Mouse (Mus musculus) hindbrain, postnatal 0 days (tissue): ENCODE measurements around the gene Afmid. TPM values are rescaled to one million over a fixed set of nuclear protein-coding genes. Genes with fewer than 3 reads are reported as not detected.
A peak's percentile ranks its signal among the peaks of the same experiment; 100 is the strongest.

ENCODE experiments used
- ATAC-seq: fragments of 200-750 bp; cut with Nextera tagmentation; 2 replicates; pipeline ENCODE4 v1.8.0; 2017; ENCODE audit warnings: mild to moderate bottlenecking, moderate TSS enrichment, moderate library complexity
- DNase-seq: peaks from one replicate; pipeline ENCODE4 v3.0.0-alpha.2; 2015; ENCODE audit warnings: low spot score
- H3K27ac ChIP-seq: fragments of 300-500 bp; sonication (generic); 2 replicates; pipeline ENCODE4 v1.5.1; 2014; ENCODE audit warnings: mild to moderate bottlenecking
- H3K27me3 ChIP-seq: fragments of 300-500 bp; sonication (generic); 2 replicates; pipeline ENCODE4 v1.6.1; 2014; ENCODE audit warnings: low read length, mixed read lengths; ENCODE audit not compliant: insufficient read depth
- H3K36me3 ChIP-seq: fragments of 300-500 bp; sonication (generic); 2 replicates; pipeline ENCODE4 v1.6.1; 2014; ENCODE audit warnings: low read length, mixed read lengths; ENCODE audit not compliant: insufficient read depth
- H3K4me1 ChIP-seq: fragments of 300-500 bp; sonication (generic); 2 replicates; pipeline ENCODE4 v1.6.1; 2014; ENCODE audit warnings: antibody characterized with exemption, low read length, mixed read lengths; ENCODE audit not compliant: insufficient read depth
- H3K4me2 ChIP-seq: fragments of 300-500 bp; sonication (generic); 2 replicates; pipeline ENCODE4 v1.6.1; 2014; ENCODE audit warnings: low read depth, mild to moderate bottlenecking, low read length, moderate library complexity, mixed read lengths
- H3K4me3 ChIP-seq: fragments of 300-500 bp; sonication (generic); 2 replicates; pipeline ENCODE4 v1.5.1; 2014; ENCODE audit warnings: low read length
- H3K9ac ChIP-seq: fragments of 300-500 bp; sonication (generic); replicated peaks from 2 replicates; pipeline ENCODE4 v1.6.1; 2014; ENCODE audit warnings: mild to moderate bottlenecking, low read length, moderate library complexity, mixed read lengths
- H3K9me3 ChIP-seq: fragments of 300-500 bp; sonication (generic); 2 replicates; pipeline ENCODE4 v1.6.1; 2016; ENCODE audit warnings: low read length, mixed read lengths
- CTCF ChIP-seq: IDR thresholded peaks from 2 replicates; pipeline ENCODE4 v1.5.1; 2016; ENCODE audit warnings: antibody characterized with exemption, control low read depth, low read depth
- WGBS: fragments of 180-500 bp; shearing (Covaris S2); extraction: QIAGEN DNeasy Blood & Tissue Kit; methylation state at CpG from one replicate; pipeline ENCODE4 v1.1.7; 2014; 5-methylcytosine and 5-hydroxymethylcytosine counted together
- polyA plus RNA-seq: library from polyadenylated mRNA; unstranded; fragments of >200 nt; fragmentation: Nextera tagmentation; extraction: Ambion mirVana; gene quantifications from 2 replicates; pipeline ENCODE4 v1.2.1, GENCODE M21; 2015
- total RNA-seq: library from RNA; depleted of rRNA; stranded (reverse); fragments of >200 nt; gene quantifications from 2 replicates; pipeline ENCODE4 v1.2.3, GENCODE M21; 2014

Gene Afmid
- total and polyA plus RNA-seq, 2 experiments from 2014 or later, result 4.8 to 7.9 TPM

DNA sequence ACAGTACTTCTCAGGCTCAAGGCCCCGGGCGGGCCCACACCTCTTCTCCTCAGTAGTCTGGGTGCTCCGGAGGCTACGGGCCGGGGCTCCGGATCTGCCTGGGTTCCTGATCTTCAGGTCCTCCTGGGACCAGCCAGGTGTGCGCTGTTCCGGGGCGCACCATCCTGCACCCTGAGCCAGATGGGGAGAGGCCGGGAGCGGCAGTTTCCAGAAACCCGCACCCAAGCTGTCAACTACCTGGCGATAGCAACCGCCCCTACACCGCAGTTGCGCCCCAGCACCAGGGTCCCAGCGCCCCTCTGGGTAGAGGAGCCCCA, 45.6 kb upstream of the Afmid start:
- H3K36me3 ChIP-seq, result no peaks in the 10 kb centered on the region
- peak overlapping the region; percentile 53 for H3K4me2 ChIP-seq
- H3K4me1 ChIP-seq, result peaks cover 18% of the 10 kb centered on the region
- no peak for ATAC-seq
- H3K9ac ChIP-seq, result peak overlapping the region; percentile 45; the same call in 1 of the 2 replicates
- no peak for DNase-seq
- H3K27me3 ChIP-seq, result peaks cover 4% of the 10 kb centered on the region; the same call in 1 of the 2 replicates
- peak overlapping the region; percentile 27 for H3K4me3 ChIP-seq
- 5% methylated on average over 17 of the region's 17 CpGs for WGBS
- peak overlapping the region; percentile 74 for H3K27ac ChIP-seq
- H3K9me3 ChIP-seq, result no peaks in the 10 kb centered on the region
- TF ChIP-seq CTCF, result no peak

GRCm38 (mm10) chr11:117780582-117781111, 45.1 kb upstream of the Afmid start:
- peak overlapping the region; percentile 74; the same call in 1 of the 2 replicates for H3K27ac ChIP-seq
- 0 out of 2 replicates have a peak, but pooled peaks have one; percentile 39 for ATAC-seq
- no peaks in the 10 kb centered on the region for H3K9me3 ChIP-seq
- peak overlapping the region; percentile 53 for H3K4me2 ChIP-seq
- H3K4me1 ChIP-seq, result peaks cover 18% of the 10 kb centered on the region
- peak overlapping the region; percentile 27 for H3K4me3 ChIP-seq
- H3K36me3 ChIP-seq, result no peaks in the 10 kb centered on the region
- no peak for TF ChIP-seq CTCF
- WGBS, result 6% methylated on average over 19 of the region's 19 CpGs
- peak overlapping the region; percentile 45; the same call in 1 of the 2 replicates for H3K9ac ChIP-seq
- peaks cover 4% of the 10 kb centered on the region; the same call in 1 of the 2 replicates for H3K27me3 ChIP-seq
- peak; percentile 35 for DNase-seq

DNA sequence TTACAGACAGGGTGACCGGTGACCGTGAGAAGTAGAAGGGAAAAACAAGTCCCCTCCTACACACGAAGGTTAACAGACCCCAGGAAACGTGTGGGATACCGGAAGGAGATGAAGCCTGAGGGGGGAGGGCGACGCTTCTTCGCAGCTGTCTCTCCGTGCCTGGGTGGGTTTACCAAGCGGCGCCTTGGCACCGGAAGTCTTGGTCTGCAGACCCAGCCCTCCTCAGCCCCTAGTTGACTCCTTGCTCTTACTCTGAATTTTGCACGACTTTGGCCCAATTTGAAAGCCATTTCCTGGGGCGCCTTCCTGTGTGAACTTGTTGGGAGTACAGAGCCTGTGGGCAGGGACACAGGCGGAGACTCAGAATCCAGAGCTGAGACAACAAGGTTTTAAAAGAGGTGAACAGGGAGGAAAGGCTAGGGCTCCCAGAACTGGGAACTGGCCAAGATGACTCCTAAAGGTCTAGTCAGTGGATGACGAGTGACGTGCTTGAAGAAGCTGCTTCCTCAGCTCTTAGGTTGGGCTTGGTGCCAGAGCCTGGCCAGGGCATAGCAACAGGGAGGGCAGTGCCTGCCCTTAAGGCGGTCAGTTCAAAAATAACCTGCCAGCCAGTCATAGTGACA, 44.4 kb upstream of the Afmid start:
- DNase-seq, result peak; percentile 32
- Histone ChIP-seq H3K9me3 (no peaks in the 10 kb centered on the region), H3K36me3 (no peaks in the 10 kb centered on the region), H3K4me3 (no peak overlapping the region), H3K4me1 (peaks cover 18% of the 10 kb centered on the region), H3K9ac (no peak overlapping the region), H3K4me2 (peak overlapping the region; percentile 53), H3K27me3 (peaks cover 4% of the 10 kb centered on the region; the same call in 1 of the 2 replicates), H3K27ac (peak overlapping the region; percentile 17; the same call in 1 of the 2 replicates)
- no peak for TF ChIP-seq CTCF
- ATAC-seq, result no peak
- WGBS, result 19% methylated on average over 18 of the region's 18 CpGs

DNA sequence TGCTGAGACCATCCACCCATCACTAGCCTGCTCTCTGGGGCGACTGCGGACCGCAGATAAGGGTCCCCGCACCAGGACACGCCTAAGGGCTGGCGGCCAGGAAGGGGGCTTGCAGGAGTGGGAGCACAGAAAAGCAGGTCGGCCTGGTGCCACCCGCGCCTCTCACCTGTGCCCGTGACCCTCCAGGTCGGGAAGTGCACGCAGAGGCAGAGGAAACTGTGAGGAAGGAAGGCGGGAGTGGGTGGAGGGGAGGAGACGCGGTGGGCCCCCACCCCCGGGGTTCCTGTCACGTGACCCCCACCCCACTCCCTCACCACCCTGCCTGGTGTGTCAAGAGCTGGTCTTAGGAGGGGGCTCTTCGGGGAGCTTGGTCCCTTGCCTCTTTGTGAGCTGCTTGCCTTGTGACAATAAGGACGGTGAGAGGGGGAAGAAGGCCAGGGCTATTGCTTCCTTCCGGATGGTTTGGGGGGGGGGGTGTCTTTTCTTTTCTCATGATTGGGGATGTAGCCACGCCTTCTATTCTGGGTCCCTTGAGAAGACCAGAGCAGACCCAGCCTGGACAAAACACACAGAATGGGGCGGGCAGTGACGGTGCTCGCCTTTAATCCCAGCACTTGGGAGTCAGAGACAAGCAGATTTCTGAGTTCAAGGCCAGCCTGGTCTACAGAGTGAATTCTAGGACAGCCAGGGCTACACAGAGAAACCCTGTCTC, 43.6 kb upstream of the Afmid start, which contains the start of the genes Tmc8 and Tmc6:
Tmc8 (plus strand) TSS at position 84 of the 712 bp plus-strand sequence.
Tmc6 (minus strand) TSS at position 206 of the 712 bp plus-strand sequence.
- H3K36me3 ChIP-seq, result no peaks in the 10 kb centered on the region
- ATAC-seq (no peak), DNase-seq (no peak)
- no peaks in the 10 kb centered on the region for H3K9me3 ChIP-seq
- peak within 1 kb of the TSS; percentile 53 for H3K4me2 ChIP-seq
- peak within 1 kb of the TSS; percentile 17; the same call in 1 of the 2 replicates for H3K27ac ChIP-seq
- peaks cover 18% of the 10 kb centered on the region for H3K4me1 ChIP-seq
- peak within 1 kb of the TSS; percentile 19 for H3K4me3 ChIP-seq
- TF ChIP-seq CTCF, result no peak
- 55% methylated on average over 24 of the region's 24 CpGs for WGBS
- H3K9ac ChIP-seq, result peak within 1 kb of the TSS; percentile 28; the same call in 1 of the 2 replicates
- H3K27me3 ChIP-seq, result peaks cover 4% of the 10 kb centered on the region; the same call in 1 of the 2 replicates

GRCm38 (mm10) chr11:117782705-117783034, 43.1 kb upstream of the Afmid start:
- peaks cover 18% of the 10 kb centered on the region for H3K4me1 ChIP-seq
- WGBS, result 57% methylated on average over 9 of the region's 9 CpGs
- H3K9ac ChIP-seq, result peak overlapping the region; percentile 28; the same call in 1 of the 2 replicates
- no peaks in the 10 kb centered on the region for H3K9me3 ChIP-seq
- H3K4me3 ChIP-seq, result peak overlapping the region; percentile 19
- no peak for ATAC-seq
- no peak overlapping the region; the same call in 1 of the 2 replicates for H3K27ac ChIP-seq
- no peak for TF ChIP-seq CTCF
- no peaks in the 10 kb centered on the region for H3K36me3 ChIP-seq
- H3K27me3 ChIP-seq, result peaks cover 4% of the 10 kb centered on the region; the same call in 1 of the 2 replicates
- peak overlapping the region; percentile 53 for H3K4me2 ChIP-seq
- DNase-seq, result no peak

- peak; percentile 64 for TF ChIP-seq CTCF
- Histone ChIP-seq H3K4me3 (peak overlapping the region; percentile 19), H3K27me3 (peaks cover 4% of the 10 kb centered on the region; the same call in 1 of the 2 replicates), H3K9ac (peak overlapping the region; percentile 28; the same call in 1 of the 2 replicates), H3K27ac (no peak overlapping the region; the same call in 1 of the 2 replicates), H3K4me2 (peak overlapping the region; percentile 53), H3K9me3 (no peaks in the 10 kb centered on the region), H3K4me1 (peaks cover 18% of the 10 kb centered on the region), H3K36me3 (no peaks in the 10 kb centered on the region)
- 8% methylated on average over 31 of the region's 31 CpGs for WGBS
- ATAC-seq (peak; percentile 28; the same call in 1 of the 2 replicates), DNase-seq (peak; percentile 74)
Measured at GRCm38 (mm10) chr11:117783089-117783488, 42.6 kb upstream of the Afmid start.
